ENCODE assay signal across 18 mouse cellular contexts in the genomic region with DNA sequence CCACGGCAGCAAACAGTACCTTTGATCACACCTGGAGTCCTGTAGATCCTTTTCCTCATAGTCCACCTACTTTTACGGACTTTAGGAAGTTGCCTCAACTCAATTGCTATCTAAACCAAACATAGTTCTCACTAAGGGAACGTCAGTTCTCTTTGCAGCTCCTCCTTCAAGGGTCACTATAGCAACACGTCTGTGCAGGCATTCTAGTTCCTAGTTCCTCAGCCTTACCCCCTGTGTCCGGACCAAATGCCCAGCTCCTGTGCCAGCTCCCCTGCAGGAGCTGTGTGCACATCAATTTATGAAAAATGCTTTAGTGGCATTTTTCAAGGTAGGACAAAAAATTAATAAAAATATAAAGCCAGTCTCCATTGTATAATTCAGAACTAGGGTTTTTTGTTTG.
DNase-seq lines count a peak whose midpoint lies in the region; ATAC-seq lines count a peak whose summit lies in the region.
"Had no signal": no experiment of that assay in that cellular context is flagged by ENCODE, and none has a peak within 500 bp of the region (broad histone marks: within the 10 kb centered on the region; RNA-seq: fewer than 3 reads in every experiment).

No protein-coding gene starts in this region.

- ATAC-seq in cerebellum, adult (ENCODE audit: insufficient number of reproducible peaks, low FRiP score, low TSS enrichment) = peak; percentile 96
- ATAC-seq in hematopoietic stem cell, adult 5-6 weeks (replicated peaks in 1 of 2; ENCODE audit: insufficient read depth in 1 of 2, low FRiP score in 2 of 2, low TSS enrichment in 1 of 2, low read depth in 1 of 2, poor library complexity in 2 of 2, severe bottlenecking in 2 of 2) = peak; percentile 58 to 59
- ATAC-seq: forebrain, embryonic 13.5 days; intestine, postnatal 0 days; Patski had no signal

- DNase-seq in brain, adult 2 months (ENCODE audit: low read depth, low spot score) = peak; percentile 97
- peak; percentile 95 for DNase-seq in cerebellum, adult 9-10 months
- no peak for DNase-seq in layer of hippocampus, postnatal 36 days
- DNase-seq in right cerebral cortex, adult 18-20 months = no peak
- no peak for DNase-seq in urinary bladder, postnatal 36 days (ENCODE audit: low spot score in 2 of 2)
- DNase-seq: B cell, adult 2 months; embryo, embryonic 11 days; gastrocnemius, adult 2 months; heart, postnatal 36 days; kidney, postnatal 36 days; lung, embryonic 14.5 days; lung, postnatal 36 days; right cerebral cortex, postnatal 14 days had no signal

Comparison
In these comparisons a context has a peak if more than half of its experiments do, and no peak if none do; other contexts are left out.
1. DNase-seq: peak in brain, adult 2 months (single experiment) and cerebellum, adult 9-10 months (single experiment); none in layer of hippocampus, postnatal 36 days (0 of 2), right cerebral cortex, adult 18-20 months (single experiment) and urinary bladder, postnatal 36 days (0 of 2).